Mouse (Mus musculus) gastrocnemius, adult 2 months (tissue): ENCODE measurements around the gene B3gnt4. TPM values are rescaled to one million over a fixed set of nuclear protein-coding genes. Genes with fewer than 3 reads are reported as not detected.
"Not testable (repeated sequence)": the region's sequence is repeated elsewhere in the genome, so short reads cannot be mapped to it uniquely, and the experiment has no call there.

Source experiments
- DNase-seq: peaks from one replicate; pipeline ENCODE4 v3.0.0; 2022
- H3K27ac ChIP-seq: fragments of 200-600 bp; 2 replicates; pipeline ENCODE4 v1.8.1; 2022; ENCODE audit warnings: mild to moderate bottlenecking
- H3K4me3 ChIP-seq: fragments of 200-600 bp; 2 replicates; pipeline ENCODE4 v1.8.1; 2022; ENCODE audit warnings: mild to moderate bottlenecking, moderate library complexity
- CTCF ChIP-seq: fragments of 200-600 bp; IDR thresholded peaks from 2 replicates; pipeline ENCODE4 v1.8.1; 2022; ENCODE audit warnings: antibody characterized with exemption, mild to moderate bottlenecking, moderate library complexity
- intact Hi-C: fragments of 180-260 bp; cut with DNase I; formaldehyde crosslinking; loops from one replicate; pipeline ENCODE4 v1.15.1; 2025
- long read RNA-seq, 2 experiments: library from polyadenylated mRNA; stranded (forward); transcript quantifications; one replicate each; pipeline ENCODE4 v2.0.0; 2021
- total RNA-seq, 2 experiments: library from RNA; stranded (reverse); gene quantifications; 2 replicates each; pipeline ENCODE4 v1.2.3; 2021

B3gnt4 gene
- total RNA-seq: not detected
- long read RNA-seq, experiment 1: 0 reads
- long read RNA-seq, experiment 2: 0 reads

DNA sequence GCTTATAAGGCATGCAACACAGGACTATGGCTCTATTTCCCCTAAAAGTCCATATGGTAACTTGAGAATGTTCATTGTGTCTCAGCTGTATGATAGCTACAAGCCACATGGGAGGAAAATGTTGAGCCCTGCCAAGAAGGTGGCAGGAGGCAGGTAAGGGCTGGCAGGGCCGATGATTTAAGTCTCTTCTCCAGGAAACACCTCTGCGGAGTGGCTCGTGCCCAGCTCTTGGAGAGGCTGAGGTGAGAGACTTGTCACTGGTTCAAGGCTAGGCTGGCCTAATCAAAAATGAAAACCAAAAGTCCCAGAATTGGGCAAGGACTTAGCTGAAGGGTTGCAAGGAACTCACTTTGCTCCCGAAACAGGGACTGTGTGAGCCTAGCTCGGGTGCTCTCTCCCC lies at the start of gene B3gnt4:
TSS of gene B3gnt4 (plus strand) at position 301 of the 400 bp plus-strand sequence.
- H3K4me3 ChIP-seq: no peak within 1 kb of the TSS
- DNase-seq: no peak
- intact Hi-C loops: no loop called here
- TF ChIP-seq CTCF: no peak
- no peak within 1 kb of the TSS for H3K27ac ChIP-seq

DNA sequence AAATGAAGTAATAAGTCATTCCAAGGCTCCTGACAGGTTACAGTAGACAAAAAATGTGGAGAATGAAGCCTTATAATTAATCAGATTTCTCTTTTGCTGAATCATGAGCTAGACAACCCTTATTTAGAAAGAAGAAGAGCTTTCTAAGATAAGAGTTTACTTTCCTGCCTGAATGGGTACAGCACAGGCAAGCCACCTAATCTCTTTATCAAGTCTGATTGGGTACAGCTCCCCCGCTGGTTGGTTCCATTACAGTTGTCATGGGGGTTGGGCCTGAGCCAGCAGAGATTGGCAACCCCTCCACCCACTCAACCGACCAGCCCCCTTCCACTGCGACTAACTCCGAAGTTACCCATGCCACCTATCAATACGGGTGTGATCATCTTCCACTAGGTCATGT lies 48.8 kb upstream of the B3gnt4 start:
- intact Hi-C loops: no loop called here
- TF ChIP-seq CTCF: no peak

GRCm38 (mm10) chr5:123464638-123465037 lies 45.6 kb upstream of the B3gnt4 start:
- Histone ChIP-seq H3K27ac (no peak overlapping the region), H3K4me3 (no peak overlapping the region)
- intact Hi-C loops: no loop called here
- TF ChIP-seq CTCF: no peak
- no peak for DNase-seq

More for the DNA sequence above, 48.8 kb upstream of the B3gnt4 start:
- DNase-seq: no peak
- Histone ChIP-seq H3K27ac (no peak overlapping the region), H3K4me3 (no peak overlapping the region)

- TF ChIP-seq CTCF: no peak
- H3K27ac ChIP-seq: no peak overlapping the region
- H3K4me3 ChIP-seq: no peak overlapping the region
- no peak for DNase-seq
- intact Hi-C loops: no loop called here
These were observed 39.4 kb upstream of the B3gnt4 start for GRCm38 (mm10) chr5:123470784-123471400.

- no peak for TF ChIP-seq CTCF
- no peak overlapping the region for H3K4me3 ChIP-seq
- no peak overlapping the region for H3K27ac ChIP-seq
- intact Hi-C loops: no loop called here
- DNase-seq: no peak
These were observed 36.4 kb upstream of the B3gnt4 start for GRCm38 (mm10) chr5:123473817-123474216.

- intact Hi-C loops: no loop called here
- TF ChIP-seq CTCF: no peak
- H3K27ac ChIP-seq: no peak overlapping the region
- DNase-seq: no peak
- no peak overlapping the region for H3K4me3 ChIP-seq
These were observed 22.4 kb upstream of the B3gnt4 start for GRCm38 (mm10) chr5:123487659-123488395.

- Histone ChIP-seq H3K27ac (peak within 1 kb of the TSS; percentile 38; the same call in 1 of the 2 replicates), H3K4me3 (no peak within 1 kb of the TSS)
- TF ChIP-seq CTCF: no peak
- no peak for DNase-seq
- intact Hi-C loops: no loop called here
These were observed 21.0 kb upstream of the B3gnt4 start, which contains the start of the genes Lrrc43 and Il31 for GRCm38 (mm10) chr5:123489112-123489785. Gene Lrrc43, plus strand, starts transcription at chr5:123489305. Gene Il31, minus strand, starts transcription at chr5:123489489.

GRCm38 (mm10) chr5:123489935-123490334 lies 20.3 kb upstream of the B3gnt4 start:
- intact Hi-C loops: no loop called here
- Histone ChIP-seq H3K4me3 (no peak overlapping the region), H3K27ac (peak overlapping the region; percentile 38; the same call in 1 of the 2 replicates)

DNA sequence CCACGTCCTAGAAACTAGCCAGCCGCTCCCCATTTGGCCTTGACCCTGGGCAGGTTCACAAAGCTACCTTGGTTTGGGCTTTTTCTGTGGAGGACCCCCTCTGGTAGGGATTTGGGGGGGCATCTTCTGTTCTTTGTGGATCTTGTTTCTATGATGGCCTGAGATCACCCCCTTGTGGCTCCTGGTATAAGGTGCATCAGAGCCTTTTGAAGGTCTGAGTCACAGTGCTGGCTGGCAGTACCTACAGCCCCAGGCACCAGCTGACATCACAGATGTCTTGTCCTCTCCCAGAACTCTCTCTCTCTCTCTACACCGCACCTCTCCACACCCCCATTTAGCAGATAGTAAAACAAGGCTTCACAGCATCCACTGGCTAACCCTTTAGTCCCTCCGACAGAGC lies 10.5 kb upstream of the B3gnt4 start:
- intact Hi-C loops: loop anchor here (5.0 kb wide), 1 partner anchor 122 kb away; no protein-coding TSS in a partner anchor
- Histone ChIP-seq H3K27ac (no peak overlapping the region), H3K4me3 (no peak overlapping the region)
- peak; percentile 61 for TF ChIP-seq CTCF
- DNase-seq: no peak

More at GRCm38 (mm10) chr5:123489935-123490334, 20.3 kb upstream of the B3gnt4 start:
- peak; percentile 56 for DNase-seq
- TF ChIP-seq CTCF: no peak

DNA sequence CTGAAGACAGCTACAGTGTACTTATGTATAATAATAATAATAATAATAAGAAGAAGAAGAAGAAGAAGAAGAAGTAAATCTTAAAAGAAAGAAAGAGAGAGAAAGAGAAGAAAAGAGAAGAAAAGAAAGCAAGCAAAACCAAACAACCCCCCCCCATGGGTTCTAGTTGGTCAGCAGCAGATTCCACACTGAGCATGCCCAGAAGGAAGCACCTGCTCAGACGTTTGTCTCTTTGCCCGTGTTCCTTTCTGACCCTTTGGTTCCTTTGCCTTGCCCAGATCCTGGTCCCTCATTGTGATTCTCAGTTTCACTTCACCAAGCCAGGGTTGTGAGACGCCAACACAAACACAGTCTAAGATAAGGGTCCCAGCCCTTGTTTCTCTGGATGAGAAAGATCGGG lies 8.3 kb upstream of the B3gnt4 start:
- DNase-seq: no peak
- TF ChIP-seq CTCF: no peak
- Histone ChIP-seq H3K4me3 (no peak overlapping the region), H3K27ac (no peak overlapping the region)
- intact Hi-C loops: loop anchor here (2.0 kb wide), 1 partner anchor 57 kb away; no protein-coding TSS in a partner anchor

DNA sequence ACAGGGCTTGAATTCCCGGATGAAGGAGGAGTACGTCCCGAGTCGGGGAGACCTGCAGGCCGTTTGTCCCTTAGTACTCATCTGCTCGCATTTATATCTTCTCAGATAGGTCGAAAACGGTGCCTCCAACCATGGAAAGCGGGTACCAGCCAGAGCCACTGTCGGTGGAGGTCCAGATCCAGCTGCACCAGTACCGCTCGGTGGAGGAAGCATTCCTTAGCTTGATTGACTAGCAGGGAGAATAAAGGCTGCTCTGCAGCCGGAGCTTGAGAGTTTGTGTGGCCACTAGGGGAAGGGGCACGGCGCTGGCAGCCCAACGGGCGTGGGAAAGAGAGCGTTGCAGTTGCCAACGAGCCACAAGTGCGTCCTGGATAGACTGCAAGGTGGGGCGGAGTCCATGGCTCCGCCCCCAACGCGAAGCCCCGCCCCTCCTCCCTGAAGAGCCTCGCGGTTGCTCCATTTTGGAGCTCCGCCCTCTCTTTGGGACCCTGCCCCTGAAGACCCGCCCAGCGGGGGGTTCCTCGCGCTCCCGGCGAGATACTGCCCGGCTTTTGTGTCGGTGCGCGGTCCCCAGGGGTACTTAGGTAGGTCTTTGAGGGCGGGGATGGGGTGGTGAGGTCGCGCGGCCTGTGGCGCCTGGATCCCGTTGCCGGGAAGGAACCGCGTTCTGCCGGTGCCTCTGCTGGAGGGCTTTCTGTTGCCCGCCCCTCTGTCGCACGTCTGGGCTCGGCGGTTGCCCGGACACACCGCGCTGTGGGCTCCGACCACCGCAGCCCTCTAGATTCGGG lies 2.1 kb upstream of the B3gnt4 start:
- intact Hi-C loops: no loop called here

GRCm38 (mm10) chr5:123508921-123509320 lies 1.3 kb upstream of the B3gnt4 start:
- Histone ChIP-seq H3K27ac (no peak overlapping the region), H3K4me3 (peak overlapping the region; percentile 76)
- no peak for TF ChIP-seq CTCF
- intact Hi-C loops: no loop called here
- no peak for DNase-seq

More for the DNA sequence above, 2.1 kb upstream of the B3gnt4 start:
- Histone ChIP-seq H3K4me3 (peak overlapping the region; percentile 76), H3K27ac (no peak overlapping the region)
- no peak for TF ChIP-seq CTCF
- DNase-seq: peak; percentile 83

DNA sequence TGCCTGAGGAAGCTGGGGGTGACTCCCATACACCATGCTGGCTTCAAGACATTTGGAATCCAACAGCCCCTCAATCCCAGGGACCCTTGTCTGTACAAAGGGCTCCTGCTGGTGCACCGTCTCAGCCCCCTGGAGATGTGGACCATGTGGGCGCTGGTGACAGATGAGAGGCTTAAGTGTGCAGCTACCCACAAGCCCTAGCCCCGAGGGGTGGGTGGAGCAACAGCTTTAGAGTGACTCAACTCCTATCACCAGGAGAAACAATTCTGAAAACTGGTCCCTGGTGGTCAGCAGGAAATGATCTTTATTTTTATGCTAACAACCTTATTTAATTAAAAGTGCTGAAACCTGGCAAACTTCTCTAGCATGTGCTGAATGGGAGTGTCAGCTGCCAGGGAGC lies 1.2 kb downstream of the B3gnt4 start:
- H3K4me3 ChIP-seq, intact Hi-C loops, H3K27ac ChIP-seq, DNase-seq: not testable (repeated sequence)
